Mouse (Mus musculus): ENCODE data around the gene Dnajc6.
A peak's percentile ranks its signal among the peaks of the same experiment; 100 is the strongest.

Gene Dnajc6

DNA sequence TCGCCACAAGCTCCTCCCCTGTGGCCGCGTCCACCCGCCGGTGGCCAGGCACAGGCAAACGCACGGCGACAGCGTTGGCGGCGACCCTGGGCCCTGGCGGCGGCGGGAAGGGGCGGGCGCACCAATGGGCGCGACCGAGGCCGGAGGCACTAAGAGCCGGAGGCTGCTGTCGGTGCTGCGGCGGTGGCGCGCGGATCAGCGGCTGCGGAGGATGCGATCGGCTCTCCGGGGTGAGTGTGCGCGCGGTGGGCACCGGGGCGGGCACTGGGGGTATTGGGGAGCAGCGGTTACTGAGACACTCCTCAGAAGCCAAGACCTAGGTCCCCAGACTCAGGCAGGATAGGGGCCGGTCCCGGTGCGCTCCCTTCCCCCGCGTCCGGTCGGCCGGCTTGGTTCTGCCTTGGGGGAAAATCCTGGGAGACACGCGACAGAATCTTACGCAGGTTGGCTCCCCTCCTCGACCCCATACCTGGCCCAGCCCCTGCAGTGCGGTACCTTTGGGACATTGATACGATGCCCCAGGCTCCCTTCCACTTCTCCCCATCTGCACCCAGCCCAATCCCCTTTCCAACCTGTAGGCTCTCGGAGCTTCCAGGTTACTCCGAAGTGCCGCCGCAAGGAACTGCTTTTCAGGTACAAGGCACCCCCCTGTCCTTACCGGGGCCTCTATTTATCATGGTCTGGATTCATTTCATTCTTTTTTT is at the start of gene Dnajc6:
TSS of gene Dnajc6 (plus strand) at position 115 of the 704 bp plus-strand sequence.
- no peak for DNase-seq

DNA sequence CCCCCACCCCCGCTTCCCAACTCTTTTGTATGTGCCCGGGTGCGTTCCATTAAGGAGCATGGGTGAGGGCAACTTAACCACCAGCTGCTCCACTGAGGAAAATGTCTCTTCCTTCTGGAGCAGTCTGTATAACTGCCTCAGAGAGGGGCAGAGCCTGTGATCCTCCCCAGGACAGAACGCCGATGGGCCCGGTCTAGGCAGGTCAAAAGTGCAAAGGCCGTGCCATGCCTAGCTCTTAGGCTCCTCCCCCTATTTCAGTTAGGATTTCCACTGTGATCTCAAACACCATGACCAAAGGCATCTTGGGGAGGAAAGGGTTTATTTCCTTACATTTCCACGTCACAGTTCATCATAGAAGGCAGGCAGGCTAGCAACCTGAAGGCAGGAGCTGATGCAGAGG is 47.7 kb upstream of the Dnajc6 start:
- peak; percentile 53 for DNase-seq

DNA sequence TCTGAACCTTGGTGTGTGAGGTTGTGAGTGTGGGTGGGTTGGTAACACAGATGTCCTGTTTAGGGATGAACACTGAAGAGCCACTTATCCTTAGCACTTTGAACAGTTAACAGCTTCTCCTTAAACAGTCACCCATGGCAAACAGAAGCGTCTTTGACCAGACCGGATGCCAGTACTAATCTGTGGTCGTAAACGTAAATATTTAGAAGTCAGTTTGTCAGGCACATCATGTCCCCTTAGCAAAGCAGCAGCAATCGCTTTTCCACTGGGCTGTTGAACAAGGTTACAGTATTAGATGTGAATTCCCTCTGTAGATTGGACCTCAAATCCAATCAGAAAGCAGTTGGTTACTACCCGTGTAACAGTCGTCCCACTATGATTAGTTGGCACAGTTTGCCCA is 47.1 kb upstream of the Dnajc6 start:
- DNase-seq: no peak

DNA sequence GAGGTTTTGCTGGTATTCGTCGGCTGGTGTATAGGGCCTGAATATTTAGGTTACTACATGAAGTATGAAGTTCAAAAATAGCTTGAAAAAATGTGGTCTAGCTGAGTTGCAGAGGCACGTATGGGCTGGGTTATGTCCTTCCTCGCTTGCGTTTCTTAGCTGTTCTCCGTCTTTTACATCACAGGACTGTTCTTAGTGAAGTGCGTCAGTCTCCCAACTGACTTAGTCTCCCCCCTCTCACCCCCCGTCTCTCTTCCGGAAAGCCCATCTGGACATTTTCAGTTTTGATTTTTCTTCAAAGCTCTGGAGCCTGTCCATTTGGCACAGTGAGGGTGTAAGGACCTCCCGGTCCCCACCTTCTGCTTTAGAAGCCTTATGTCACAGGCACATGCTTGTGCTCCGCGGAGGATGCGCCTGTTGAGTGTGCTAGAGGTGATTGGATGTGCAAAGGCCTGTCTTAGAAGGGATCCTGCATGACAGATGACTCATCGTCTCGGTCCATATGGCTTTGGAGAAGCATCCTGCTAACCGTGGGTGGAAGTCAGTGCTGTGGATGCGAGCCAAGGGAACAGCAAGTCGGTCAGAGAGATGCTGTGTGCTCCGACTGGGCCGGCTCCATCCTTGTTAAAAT is 46.2 kb upstream of the Dnajc6 start:
- DNase-seq: no peak

DNA sequence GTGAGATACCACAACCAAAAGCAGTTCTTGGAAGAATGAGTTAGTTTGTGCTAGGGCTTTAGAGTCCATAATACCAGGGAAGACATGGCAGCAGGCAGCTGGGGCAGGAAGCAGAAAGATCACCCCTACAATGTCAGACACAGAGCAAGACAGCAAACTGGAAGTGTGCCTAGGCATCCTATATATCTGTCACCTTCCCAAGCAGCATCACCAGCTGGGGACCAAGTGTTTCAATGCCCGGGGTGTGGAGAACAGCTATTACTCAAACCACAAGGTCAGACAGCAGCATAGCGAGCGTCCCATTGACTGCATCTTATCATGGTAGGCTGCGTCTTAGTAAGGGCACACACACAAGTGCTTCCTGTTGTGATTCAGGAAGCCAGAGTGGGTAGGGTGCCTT is 45.4 kb upstream of the Dnajc6 start:
- no peak for DNase-seq

DNA sequence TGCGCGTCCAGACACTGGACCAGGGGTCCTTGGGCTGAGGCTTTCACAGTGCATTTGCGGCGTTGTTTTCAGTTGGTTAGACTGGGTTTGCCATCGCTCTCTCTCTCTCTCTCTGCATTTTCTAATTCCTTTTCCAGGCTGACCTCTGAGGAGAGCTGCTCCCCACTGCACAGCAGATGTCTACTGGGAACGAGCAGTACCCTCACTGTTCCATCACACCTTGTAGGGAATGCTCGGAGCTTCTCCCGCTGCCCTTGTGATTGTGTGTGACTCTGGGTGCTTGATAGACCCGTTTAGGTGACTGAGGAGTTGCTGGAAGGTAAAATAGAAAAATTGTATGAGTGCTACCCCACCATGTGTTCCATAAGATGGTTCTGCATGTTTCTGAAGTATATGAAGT is 43.6 kb upstream of the Dnajc6 start:
- no peak for DNase-seq

DNA sequence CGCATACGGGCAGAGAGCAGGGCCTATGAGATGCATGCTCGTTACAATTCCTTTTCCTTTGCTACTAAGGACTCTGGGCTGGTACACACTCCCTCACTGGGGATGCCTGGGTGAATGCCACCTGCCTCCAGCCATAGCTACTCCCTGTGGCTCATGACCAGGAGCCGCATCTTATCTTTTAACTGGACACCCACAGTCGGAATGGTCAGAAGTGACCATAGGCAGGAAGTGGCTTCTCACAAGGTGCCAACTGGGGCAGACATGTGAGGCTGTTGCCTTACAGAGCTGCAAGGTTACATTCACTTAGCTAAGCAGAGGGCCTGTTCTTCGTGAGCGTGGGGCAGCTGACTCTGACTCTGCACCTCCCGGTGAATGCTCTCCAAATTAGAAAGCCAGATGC is 39.3 kb upstream of the Dnajc6 start:
- no peak for DNase-seq

DNA sequence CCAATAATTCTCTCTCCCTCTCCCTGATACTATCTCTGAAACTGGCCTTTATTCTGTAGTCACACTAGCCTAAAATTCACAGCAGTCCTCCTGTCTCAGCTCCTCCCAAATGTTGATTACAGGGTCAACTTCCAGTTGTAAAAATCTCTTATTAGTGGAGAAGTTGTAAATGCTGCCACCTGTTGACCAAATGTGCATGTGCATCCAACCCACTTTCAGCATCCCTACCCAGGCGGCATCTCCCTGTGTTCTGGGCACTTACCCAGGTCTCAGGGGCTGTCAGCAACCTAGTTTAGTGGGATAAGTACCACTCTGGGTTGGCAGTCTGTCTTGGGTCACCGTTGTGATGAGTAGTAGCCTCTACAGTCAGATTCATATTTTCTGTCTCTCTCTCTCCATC is 38.1 kb upstream of the Dnajc6 start:
- DNase-seq: peak; percentile 52

DNA sequence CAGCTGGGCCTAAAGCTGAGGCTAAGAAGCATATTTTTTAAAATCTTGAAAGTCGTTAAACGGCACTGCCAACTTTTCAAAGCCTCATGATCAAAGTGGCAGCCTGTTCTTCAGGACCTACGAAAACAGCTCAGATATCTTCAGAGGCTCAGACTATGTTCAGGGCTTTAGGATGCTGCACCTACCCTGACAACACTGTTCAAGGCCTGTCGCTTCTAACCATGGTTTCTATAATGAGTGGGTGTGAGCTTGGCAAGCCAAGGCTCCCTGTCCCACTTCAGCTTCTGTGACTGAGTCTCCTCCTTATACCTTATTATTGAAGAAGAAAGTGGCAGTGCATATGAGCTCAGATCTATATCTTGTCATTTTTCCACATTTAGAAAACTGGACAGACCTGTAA is 37.1 kb upstream of the Dnajc6 start:
- no peak for DNase-seq

DNA sequence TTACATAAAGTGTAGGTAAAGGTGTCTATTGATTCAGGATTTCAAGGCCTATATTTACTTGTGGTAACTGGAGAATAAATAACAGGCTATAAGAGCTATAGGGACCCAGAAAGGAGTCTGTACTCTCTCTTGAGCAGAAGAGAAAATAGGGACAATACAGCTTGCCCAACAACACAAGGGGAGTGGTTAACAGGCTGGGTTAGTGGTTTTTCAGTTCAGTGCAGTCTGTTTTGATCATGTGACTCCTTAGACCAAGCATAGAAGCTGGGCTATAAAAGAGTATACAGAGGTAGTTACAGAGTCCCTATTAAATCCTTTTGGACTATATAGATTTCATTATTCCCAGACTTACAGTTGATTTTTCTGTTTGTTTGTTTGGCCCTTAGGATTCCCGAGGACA is 36.3 kb upstream of the Dnajc6 start:
- DNase-seq: no peak

DNA sequence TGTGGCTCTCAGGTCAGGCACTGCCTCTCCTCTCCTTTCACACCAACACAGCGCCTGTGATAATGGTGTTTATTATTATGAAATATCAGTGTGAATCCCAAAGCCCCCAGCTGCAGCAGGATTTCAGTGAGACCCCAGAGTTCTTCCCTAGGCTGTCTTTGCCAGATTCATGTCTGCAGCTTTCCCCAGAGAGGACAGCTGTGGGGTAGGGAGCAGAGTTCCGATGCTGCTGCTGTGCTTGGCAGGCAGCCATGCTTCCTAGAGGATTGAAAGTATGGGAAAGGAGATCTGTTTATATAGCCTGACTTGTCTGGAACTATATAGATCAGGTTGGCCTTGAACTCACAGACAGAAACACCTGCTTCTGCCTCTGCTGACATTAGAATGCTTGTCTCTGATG is 34.4 kb upstream of the Dnajc6 start:
- no peak for DNase-seq

DNA sequence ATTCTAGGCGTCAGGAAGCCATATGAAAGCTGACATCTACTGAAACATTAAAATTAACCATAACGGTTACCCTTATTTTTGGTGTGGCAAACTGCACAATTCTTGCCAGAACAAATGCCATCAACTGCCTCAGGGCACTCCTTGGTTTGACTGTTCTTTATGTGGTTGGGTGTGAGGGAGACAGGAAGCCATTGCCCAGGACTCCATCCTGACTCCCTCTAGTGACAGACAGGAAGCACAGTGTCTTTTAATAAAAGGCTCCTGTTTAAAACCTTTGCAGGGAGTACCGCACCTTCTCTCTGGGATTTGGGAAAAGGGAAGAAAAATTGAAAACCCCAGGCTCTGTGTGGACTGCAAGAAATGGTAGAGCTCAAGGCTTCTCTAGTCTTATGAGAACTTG is 30.2 kb upstream of the Dnajc6 start:
- no peak for DNase-seq

DNA sequence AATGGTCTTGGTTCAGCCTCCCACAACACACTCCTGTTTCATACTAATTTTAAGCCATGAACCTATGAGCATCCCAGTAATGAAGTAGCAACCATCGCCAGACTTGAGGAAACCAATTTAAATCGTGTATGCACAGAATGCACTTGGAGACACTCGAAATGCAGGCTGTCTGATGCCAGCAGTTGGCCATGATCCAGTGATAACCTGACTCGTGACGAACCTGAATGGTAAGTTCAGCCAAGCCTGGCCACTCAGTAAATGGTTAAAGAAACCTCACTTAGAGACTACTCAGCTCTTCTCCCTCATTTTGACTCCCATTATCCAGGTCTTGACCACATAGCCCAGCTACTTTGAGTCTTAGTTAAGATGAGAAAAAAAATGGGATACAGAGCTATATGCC is 27.2 kb upstream of the Dnajc6 start:
- peak; percentile 76 for DNase-seq

DNA sequence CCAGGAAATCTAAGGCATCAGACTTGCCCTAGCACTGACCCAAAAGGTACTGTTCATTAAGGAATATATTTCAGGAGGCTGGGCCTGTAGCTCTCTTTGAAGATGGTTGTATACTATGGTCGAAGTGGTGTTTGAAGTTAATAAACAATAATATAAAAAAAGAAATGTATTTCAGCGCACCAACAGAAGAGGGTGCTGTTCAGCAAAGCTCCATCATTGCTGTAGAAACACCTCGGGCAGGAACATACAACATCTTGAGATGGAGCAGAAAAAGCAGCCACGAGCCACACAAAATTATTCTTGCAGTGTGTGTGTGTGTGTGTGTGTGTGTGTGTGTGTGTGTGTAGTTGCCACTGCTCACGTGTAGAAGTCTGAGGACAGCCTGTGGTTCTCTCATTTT is 25.9 kb upstream of the Dnajc6 start:
- DNase-seq: no peak

DNA sequence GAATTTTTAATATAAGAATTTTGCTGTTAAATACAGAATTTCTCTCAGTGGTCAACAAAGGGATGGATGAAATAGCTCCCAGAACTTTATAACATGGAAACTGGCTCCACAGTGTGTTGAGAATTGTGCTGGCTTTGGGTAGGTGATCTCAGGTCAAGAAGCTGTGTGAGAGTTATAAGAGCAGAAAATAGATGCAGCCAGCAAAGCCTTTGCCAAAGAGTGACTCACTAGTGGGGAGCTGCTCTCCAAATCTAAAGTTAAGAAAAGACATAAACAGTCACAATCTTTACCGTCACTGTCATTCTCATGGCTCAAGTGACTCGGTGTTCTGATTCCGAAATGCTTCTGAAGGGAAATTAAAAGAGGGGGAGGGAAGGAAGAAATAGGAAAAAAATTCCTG is 23.7 kb upstream of the Dnajc6 start:
- DNase-seq: no peak

DNA sequence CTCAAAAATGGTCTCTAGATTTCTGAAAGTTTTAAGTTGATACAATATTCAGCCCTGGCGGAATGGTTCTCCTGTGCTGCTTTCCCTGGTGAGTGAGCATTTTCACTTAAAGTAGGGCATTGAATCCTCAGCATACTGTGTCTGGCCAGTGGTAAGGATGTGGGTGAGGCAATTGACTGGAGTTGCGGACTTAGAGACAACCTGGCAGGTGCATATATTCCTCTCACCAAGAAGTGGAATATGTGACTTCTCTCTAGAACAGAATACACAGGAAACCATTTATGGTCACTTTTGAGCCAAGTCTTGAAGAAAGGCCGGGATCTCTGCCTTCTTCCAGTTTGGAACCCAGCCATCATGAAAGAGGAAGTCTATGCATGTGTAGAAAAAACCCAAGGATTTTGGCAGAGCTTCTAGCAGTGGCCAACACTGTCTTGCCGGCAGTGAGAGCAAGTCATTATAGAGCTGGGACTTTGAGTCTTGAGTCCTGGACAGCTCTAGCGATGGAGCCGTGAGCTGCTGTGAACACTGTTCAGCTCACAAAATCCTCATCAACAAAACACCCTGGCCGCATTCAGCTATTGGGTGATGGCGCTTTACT is 6.0 kb upstream of the Dnajc6 start:
- DNase-seq: no peak

DNA sequence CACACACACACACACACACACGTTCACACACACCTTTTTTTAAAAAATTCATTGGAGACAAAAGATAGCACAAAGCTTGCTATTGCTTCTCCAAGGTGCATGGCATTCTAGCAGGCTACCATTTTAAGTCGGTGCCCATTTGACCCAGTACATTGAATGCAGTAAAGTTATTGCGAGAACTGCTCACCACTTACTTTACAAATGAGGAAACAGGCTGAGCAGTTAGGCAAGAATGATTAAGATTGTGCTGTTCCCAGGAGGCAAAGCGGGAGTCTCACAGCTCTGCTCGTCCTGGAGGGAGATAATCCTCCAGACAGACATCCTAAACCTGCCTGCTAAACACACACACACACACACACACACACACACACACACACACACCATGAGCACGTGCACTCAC is 4.7 kb upstream of the Dnajc6 start:
- no peak for DNase-seq

DNA sequence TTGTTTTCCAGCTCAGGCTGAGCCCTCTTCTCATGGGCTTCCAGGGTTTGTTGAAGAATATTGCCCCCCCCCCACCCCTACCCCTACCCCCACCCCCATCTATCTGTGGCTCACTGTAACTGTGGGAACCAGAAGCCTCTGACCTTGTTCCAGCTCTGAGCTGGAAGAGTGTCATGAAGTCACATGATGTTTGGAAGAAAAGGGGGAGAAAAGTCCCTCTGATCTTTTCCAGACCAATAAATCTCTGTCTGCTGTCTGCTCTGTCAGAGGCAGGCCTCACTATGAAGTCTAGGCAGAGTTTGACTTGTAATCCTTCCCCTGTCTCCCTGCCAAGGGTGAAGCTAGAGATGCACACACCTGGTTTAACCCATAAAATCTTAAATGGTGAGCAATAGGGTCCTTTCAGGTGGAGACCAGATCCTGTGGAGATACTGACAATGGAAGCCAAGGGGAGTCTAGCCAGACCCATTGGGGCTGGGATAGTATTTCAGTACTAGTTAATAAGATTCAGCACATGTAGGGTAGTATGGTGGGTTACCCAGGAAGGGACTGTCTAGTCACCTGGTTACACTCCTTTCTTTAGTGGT is 2.7 kb upstream of the Dnajc6 start:
- no peak for DNase-seq

DNA sequence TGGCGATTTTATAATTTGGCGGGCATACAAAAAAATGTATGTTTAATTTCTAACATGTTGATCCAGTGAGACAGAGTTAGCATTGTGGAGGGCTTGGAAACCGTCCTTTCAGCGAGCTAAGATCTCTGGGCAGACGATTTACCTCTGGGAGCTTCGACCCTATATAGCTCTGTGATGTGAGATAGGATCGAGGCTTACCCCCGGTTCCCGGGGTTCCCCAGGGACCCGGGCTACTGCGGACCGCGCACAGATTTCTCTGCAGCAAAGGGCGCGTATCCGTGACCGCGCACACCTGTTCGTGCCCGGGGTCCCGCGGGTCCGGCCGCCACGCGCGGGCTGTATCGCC is 287 bp upstream of the Dnajc6 start:
- no peak for DNase-seq

DNA sequence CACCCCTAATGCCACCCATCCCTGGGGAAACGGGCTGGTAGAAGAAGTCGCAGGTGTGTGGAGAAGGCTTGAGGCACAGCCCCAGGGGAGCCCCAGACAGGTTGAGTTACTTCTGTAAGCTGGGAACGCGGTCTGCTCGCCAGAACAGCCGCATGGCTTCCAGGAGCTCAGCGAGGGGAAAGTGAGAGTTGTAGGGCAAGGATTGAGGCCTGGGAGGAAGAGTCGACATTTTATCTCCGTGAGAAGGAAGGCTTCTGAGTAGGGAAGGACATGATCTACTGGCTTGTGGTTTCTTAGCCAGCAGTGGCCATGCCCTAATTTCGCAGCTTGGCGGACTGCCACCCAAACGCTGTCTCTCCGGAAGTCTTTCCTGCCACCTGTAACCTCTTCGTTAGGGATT is 888 bp downstream of the Dnajc6 start:
- DNase-seq: peak; percentile 30

DNA sequence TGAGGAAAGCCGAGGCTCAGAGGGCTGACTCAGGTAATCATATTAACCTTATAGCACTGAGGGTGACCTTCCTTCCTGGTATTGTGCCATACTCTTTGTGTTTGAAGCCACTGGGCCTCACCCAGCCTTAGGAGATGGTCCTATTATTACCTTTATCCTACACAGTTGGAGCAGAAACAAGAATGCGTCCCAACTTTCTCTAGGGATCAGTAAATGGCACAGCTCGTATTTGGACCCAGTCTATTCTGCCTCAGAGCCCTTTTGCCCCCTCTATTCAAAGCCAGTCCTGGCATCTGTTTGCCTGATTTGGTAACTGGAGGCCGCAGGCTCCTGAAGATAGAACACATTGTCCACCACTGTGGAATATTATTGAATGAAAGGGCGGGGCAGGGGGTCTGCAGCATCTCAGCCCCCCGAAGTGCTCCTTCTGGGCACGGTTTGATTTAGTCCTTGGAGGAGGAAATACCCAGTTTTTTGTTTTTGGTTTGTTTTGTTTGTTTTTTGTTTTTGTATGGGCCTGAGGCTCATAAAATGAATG is 8.1 kb downstream of the Dnajc6 start:
- no peak for DNase-seq

DNA sequence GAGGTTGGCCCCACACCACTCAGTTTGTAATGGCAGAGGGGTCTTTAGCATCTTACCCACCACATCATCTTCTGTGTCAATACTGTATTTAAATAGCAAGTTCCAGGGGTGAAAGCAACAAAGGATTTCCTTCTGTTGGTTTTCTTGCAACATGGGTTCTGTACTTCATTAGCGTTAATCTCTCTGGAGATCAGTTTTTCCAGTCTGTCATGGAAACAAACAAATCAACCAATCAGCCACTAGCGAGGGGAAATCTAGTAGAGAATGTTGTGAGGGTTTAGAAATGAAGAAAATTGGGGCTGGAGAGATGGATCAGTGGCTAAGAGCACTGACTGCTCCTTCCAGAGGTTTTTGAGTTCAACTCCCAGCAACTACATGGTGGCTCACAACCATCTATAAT is 9.5 kb downstream of the Dnajc6 start:
- DNase-seq: no peak

DNA sequence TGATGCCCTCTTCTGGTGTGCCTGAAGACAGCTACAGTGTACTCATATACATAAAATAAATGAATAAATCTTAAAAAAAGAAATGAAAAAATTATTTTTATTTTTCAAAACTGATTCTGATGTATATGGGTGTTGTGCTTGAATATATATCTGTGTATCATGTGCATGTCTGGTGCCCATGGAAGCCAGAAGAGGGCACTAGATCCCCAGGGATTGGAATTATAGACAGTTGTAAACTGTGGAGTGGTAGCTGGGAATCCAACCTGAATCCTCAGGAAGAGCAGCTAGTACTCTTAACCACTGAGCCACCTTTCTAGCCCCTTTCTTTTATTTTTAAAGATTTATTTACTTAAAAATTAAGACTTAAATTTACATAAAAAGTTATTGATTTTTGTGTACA is 9.9 kb downstream of the Dnajc6 start:
- no peak for DNase-seq
